Comparison of ENCODE assay signal across 18 mouse cellular contexts in the genomic region with DNA sequence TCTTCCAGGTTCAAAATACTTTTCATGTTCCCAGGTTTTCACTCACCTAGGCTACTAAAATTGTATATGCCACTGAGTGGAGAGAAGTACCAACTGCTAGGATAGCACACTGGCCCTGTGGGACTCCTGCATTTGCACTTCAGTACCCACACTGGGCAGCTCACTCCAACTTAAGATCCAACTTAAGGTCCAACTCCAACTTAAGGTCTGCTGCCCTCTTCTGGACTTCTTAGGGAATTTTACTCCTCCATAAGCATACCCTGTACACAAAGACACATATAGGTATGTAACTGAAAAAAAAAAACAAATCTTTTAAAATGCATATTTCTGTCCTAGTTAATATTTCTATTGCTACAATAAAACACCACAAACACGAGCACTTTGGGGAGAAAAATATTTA.
DNase-seq lines count a peak whose midpoint lies in the region; ATAC-seq and TF ChIP-seq lines count a peak whose summit lies in the region.
"Had no signal": no experiment of that assay in that cellular context is flagged by ENCODE, and none has a peak within 500 bp of the region (broad histone marks: within the 10 kb centered on the region; RNA-seq: fewer than 3 reads in every experiment).

No protein-coding gene starts in this region.

- no peak overlapping the region for H3K4me2 ChIP-seq in kidney, postnatal 0 days (ENCODE audit: low read length)
- no peak overlapping the region for H3K4me2 ChIP-seq in CH12.LX (ENCODE audit: insufficient read depth, low read depth, poor library complexity, severe bottlenecking)
- H3K4me2 ChIP-seq: heart, embryonic 13.5 days; hindbrain, embryonic 15.5 days; kidney, embryonic 15.5 days; liver, embryonic 15.5 days had no signal

- H3K9ac ChIP-seq in kidney, postnatal 0 days (ENCODE audit: low read depth, low read length): no peak overlapping the region
- H3K9ac ChIP-seq in CH12.LX (ENCODE audit: insufficient read depth, low read depth): no peak overlapping the region
- H3K9ac ChIP-seq: heart, embryonic 13.5 days; hindbrain, embryonic 15.5 days; kidney, embryonic 15.5 days; liver, embryonic 15.5 days had no signal

- H3K36me3 ChIP-seq in kidney, postnatal 0 days (ENCODE audit: insufficient read depth, low read length): no peaks in the 10 kb centered on the region
- H3K36me3 ChIP-seq in CH12.LX (replicated peaks in 1 of 2; ENCODE audit: control insufficient read depth in 1 of 2, insufficient read depth in 1 of 2, low read length in 1 of 2): no peaks in the 10 kb centered on the region
- no peaks in the 10 kb centered on the region for H3K36me3 ChIP-seq in thymus, adult 2 months (ENCODE audit: control insufficient read depth, insufficient read depth, low read length)
- H3K36me3 ChIP-seq: heart, embryonic 13.5 days; hindbrain, embryonic 15.5 days; kidney, embryonic 15.5 days; liver, embryonic 15.5 days had no signal

- no peaks in the 10 kb centered on the region for H3K27me3 ChIP-seq in kidney, postnatal 0 days (ENCODE audit: insufficient read depth, low read length)
- no peaks in the 10 kb centered on the region for H3K27me3 ChIP-seq in CH12.LX (replicated peaks)
- H3K27me3 ChIP-seq in thymus, adult 2 months (ENCODE audit: control insufficient read depth, insufficient read depth, low read length): no peaks in the 10 kb centered on the region
- H3K27me3 ChIP-seq: heart, embryonic 13.5 days; hindbrain, embryonic 15.5 days; kidney, embryonic 15.5 days; liver, embryonic 15.5 days had no signal

- 28% methylated on average over 1 of the region's 1 CpGs for WGBS in kidney, postnatal 0 days
- 42% methylated on average over 1 of the region's 1 CpGs for WGBS in thymus, adult 2 months

- peak; percentile 15 for DNase-seq in kidney, postnatal 0 days (ENCODE audit: low spot score)
- no peak for DNase-seq in kidney, adult 9 months
- DNase-seq in 416B (ENCODE audit: low read depth) (peak; percentile 43), CH12.LX (ENCODE audit: extremely low read depth) (peak; percentile 44)
- DNase-seq in brain, adult 2 months (ENCODE audit: low read depth, low spot score): peak; percentile 48
- DNase-seq in thymus, adult 2 months: no peak
- no peak for DNase-seq in layer of hippocampus, adult 9-10 months (ENCODE audit: low spot score)
- DNase-seq: adrenal gland, postnatal 10 days; cerebellum, adult 11-12 months; gastrocnemius, adult 2 months; layer of hippocampus, adult 9-11 months; left cerebral cortex, postnatal 4 days; right cerebral cortex, adult 18-20 months had no signal

- no peak overlapping the region for H3K4me3 ChIP-seq in kidney, postnatal 0 days (replicated peaks; ENCODE audit: low read depth, low read length)
- H3K4me3 ChIP-seq in CH12.LX (replicated peaks in 1 of 3; ENCODE audit: low read depth in 2 of 3, low read length in 2 of 3, poor library complexity in 1 of 3): no peak overlapping the region
- no peak overlapping the region for H3K4me3 ChIP-seq in thymus, adult 2 months (ENCODE audit: control insufficient read depth, insufficient read depth, low read length)
- H3K4me3 ChIP-seq: gastrocnemius, adult 2 months; heart, embryonic 13.5 days; hindbrain, embryonic 15.5 days; kidney, embryonic 15.5 days; liver, embryonic 15.5 days had no signal

- peak; percentile 45; the same call in 1 of the 2 replicates for TF ChIP-seq CTCF in kidney, postnatal 0 days (IDR thresholded peaks at IDR 0.05; ENCODE audit: low read depth)
- peak in 1 of 2 experiments; percentile 57; a peak in 2 of 4 replicates for TF ChIP-seq CTCF in CH12.LX (conservative IDR thresholded peaks at IDR 0.05 in 1 of 2, IDR thresholded peaks at IDR 0.05 in 1 of 2; ENCODE audit: low read depth in 2 of 2, low read length in 2 of 2)
- TF ChIP-seq CTCF in thymus, adult 2 months (IDR thresholded peaks at IDR 0.05; ENCODE audit: borderline replicate concordance, control insufficient read depth, extremely low read depth, insufficient read depth, low read length, poor library complexity): no peak

- no peak for TF ChIP-seq EP300 in CH12.LX (IDR thresholded peaks at IDR 0.05; ENCODE audit: low read length)

- peak; percentile 43 for TF ChIP-seq RAD21 in CH12.LX (IDR thresholded peaks at IDR 0.05; ENCODE audit: low read depth, low read length)

- H3K27ac ChIP-seq in kidney, postnatal 0 days: no peak overlapping the region
- H3K27ac ChIP-seq in CH12.LX (ENCODE audit: insufficient read depth, low read depth): no peak overlapping the region
- no peak overlapping the region for H3K27ac ChIP-seq in thymus, adult 2 months (ENCODE audit: control insufficient read depth, insufficient read depth, low read length)
- H3K27ac ChIP-seq: gastrocnemius, adult 2 months; heart, embryonic 13.5 days; hindbrain, embryonic 15.5 days; kidney, embryonic 15.5 days; liver, embryonic 15.5 days had no signal

- ATAC-seq in kidney, postnatal 0 days (replicated peaks; ENCODE audit: low FRiP score, low read depth): no peak
- ATAC-seq in cerebellum, adult (ENCODE audit: insufficient number of reproducible peaks, low FRiP score, low TSS enrichment): no peak

- TF ChIP-seq POLR2A in CH12.LX (IDR thresholded peaks at IDR 0.05; ENCODE audit: low read depth, low read length): no peak
- TF ChIP-seq POLR2A in thymus, adult 2 months (IDR thresholded peaks at IDR 0.05; ENCODE audit: control insufficient read depth, extremely low read depth, insufficient read depth, low read length, poor library complexity): no peak

- in situ Hi-C loops in CH12.LX (cut with MboI; ENCODE audit: low pct_ligation_motif_present, low pct_unique_long_range_greater_than_20kb, low sequenced_read_pairs): no loop called here

- no peaks in the 10 kb centered on the region for H3K9me3 ChIP-seq in kidney, postnatal 0 days (replicated peaks; ENCODE audit: low read length)
- no peaks in the 10 kb centered on the region for H3K9me3 ChIP-seq in CH12.LX (replicated peaks; ENCODE audit: low read length)
- H3K9me3 ChIP-seq: heart, embryonic 13.5 days; hindbrain, embryonic 15.5 days; kidney, embryonic 15.5 days; liver, embryonic 15.5 days had no signal

- dilution Hi-C loops in CH12.LX (cut with MboI; ENCODE audit: extremely low pct_ligation_motif_present, extremely low pct_unique_long_range_greater_than_20kb, low sequenced_read_pairs): no loop called here

- no peaks in the 10 kb centered on the region for H3K4me1 ChIP-seq in kidney, postnatal 0 days (replicated peaks; ENCODE audit: insufficient read depth, low read length)
- H3K4me1 ChIP-seq in CH12.LX (ENCODE audit: control insufficient read depth in 1 of 2, insufficient read depth in 2 of 2): no peaks in the 10 kb centered on the region
- no peaks in the 10 kb centered on the region for H3K4me1 ChIP-seq in thymus, adult 2 months (replicated peaks; ENCODE audit: control insufficient read depth, insufficient read depth, low read length)
- H3K4me1 ChIP-seq: heart, embryonic 13.5 days; kidney, embryonic 15.5 days; liver, embryonic 15.5 days had no signal

- H3K79me2 ChIP-seq in CH12.LX (replicated peaks; ENCODE audit: control insufficient read depth, extremely low read depth, insufficient read depth, poor library complexity, severe bottlenecking): no peaks in the 10 kb centered on the region

TF ChIP-seq in CH12.LX, 34 proteins besides CTCF, POLR2A, EP300 and RAD21:
- TF ChIP-seq CHD1 (IDR thresholded peaks at IDR 0.05; ENCODE audit: low read depth, low read length): no peak
- no peak for TF ChIP-seq CHD2 (IDR thresholded peaks at IDR 0.05; ENCODE audit: low read length)
- TF ChIP-seq MAZ (IDR thresholded peaks at IDR 0.05; ENCODE audit: low read depth, low read length): no peak
- TF ChIP-seq MAX (IDR thresholded peaks at IDR 0.05; ENCODE audit: low read length): no peak
- no peak for TF ChIP-seq MYC (IDR thresholded peaks at IDR 0.05; ENCODE audit: low read depth, low read length)
- TF ChIP-seq SMC3 (IDR thresholded peaks at IDR 0.05; ENCODE audit: low read depth, low read length): peak; percentile 40
TF ChIP-seq in CH12.LX: peak in this region for 1.

Comparison
In these comparisons a context has a peak if more than half of its experiments do, and no peak if none do; other contexts are left out.
1. DNase-seq: peak in kidney, postnatal 0 days (single experiment), 416B (single experiment), CH12.LX (single experiment) and brain, adult 2 months (single experiment); none in kidney, adult 9 months (single experiment), thymus, adult 2 months (single experiment) and layer of hippocampus, adult 9-10 months (single experiment).